18 mouse cellular contexts compared by ENCODE assay signal in genomic region chr6:54075419-54075818, GRCm38 (mm10). TPM values are rescaled to one million over a fixed set of nuclear protein-coding genes. Genes with fewer than 3 reads are reported as not detected.
DNase-seq lines count a peak whose midpoint lies in the region; ATAC-seq and TF ChIP-seq lines count a peak whose summit lies in the region.
"Had no signal": no experiment of that assay in that cellular context is flagged by ENCODE, and none has a peak within 500 bp of the region (broad histone marks: within the 10 kb centered on the region; RNA-seq: fewer than 3 reads in every experiment).

No protein-coding gene starts in this region.

- H3K9me3 ChIP-seq in hindbrain, embryonic 13.5 days = no peaks in the 10 kb centered on the region
- H3K9me3 ChIP-seq: embryonic facial prominence, embryonic 10.5 days; forebrain, embryonic 13.5 days; midbrain, embryonic 15.5 days; stomach, embryonic 15.5 days had no signal

- H3K79me3 ChIP-seq in C2C12 (ENCODE audit: low read depth) = no peaks in the 10 kb centered on the region

- H3K4me3 ChIP-seq in C2C12 (ENCODE audit: insufficient read depth, poor library complexity, severe bottlenecking) = no peak overlapping the region
- no peak overlapping the region for H3K4me3 ChIP-seq in macrophage (ENCODE audit: inconsistent target)
- H3K4me3 ChIP-seq in layer of hippocampus, adult 2 months = no peak overlapping the region
- no peak overlapping the region for H3K4me3 ChIP-seq in hindbrain, embryonic 13.5 days
- H3K4me3 ChIP-seq: embryonic facial prominence, embryonic 10.5 days; forebrain, embryonic 13.5 days; midbrain, embryonic 15.5 days; stomach, embryonic 15.5 days had no signal

- H3ac ChIP-seq in C2C12 (ENCODE audit: control insufficient read depth, insufficient read length, low read depth) = no peak overlapping the region

- no peak for TF ChIP-seq CTCF in C2C12 (IDR thresholded peaks at IDR 0.05; ENCODE audit: control insufficient read depth, insufficient read depth, insufficient read length)
- no peak for TF ChIP-seq CTCF in layer of hippocampus, adult 2 months (conservative IDR thresholded peaks at IDR 0.05)

- 54% methylated on average over 6 of the region's 6 CpGs for WGBS in macrophage (ENCODE audit: missing documents)
- 80% methylated on average over 6 of the region's 6 CpGs for WGBS in hindbrain, embryonic 13.5 days

- no peak for ATAC-seq in hindbrain, embryonic 13.5 days (ENCODE audit: low FRiP score)
- ATAC-seq in monocyte, adult 5-6 weeks (replicated peaks; ENCODE audit: insufficient number of reproducible peaks, low FRiP score, low TSS enrichment, poor library complexity, severe bottlenecking) = no peak
- ATAC-seq: forebrain, embryonic 13.5 days; midbrain, embryonic 15.5 days had no signal

- no peak overlapping the region for H3K4me2 ChIP-seq in hindbrain, embryonic 13.5 days
- H3K4me2 ChIP-seq: forebrain, embryonic 13.5 days; lung, embryonic 14.5 days; midbrain, embryonic 15.5 days; stomach, embryonic 15.5 days had no signal

- H3K79me2 ChIP-seq in C2C12 (ENCODE audit: control insufficient read depth, insufficient read depth) (no peaks in the 10 kb centered on the region), macrophage (ENCODE audit: inconsistent target) (no peaks in the 10 kb centered on the region)

- H3K27me3 ChIP-seq in C2C12 (ENCODE audit: control insufficient read depth, insufficient read depth, insufficient read length) = no peaks in the 10 kb centered on the region
- H3K27me3 ChIP-seq in hindbrain, embryonic 13.5 days = no peaks in the 10 kb centered on the region
- H3K27me3 ChIP-seq: forebrain, embryonic 13.5 days; midbrain, embryonic 15.5 days; stomach, embryonic 15.5 days had no signal

- H3K9ac ChIP-seq in hindbrain, embryonic 13.5 days = no peak overlapping the region
- H3K9ac ChIP-seq: forebrain, embryonic 13.5 days; lung, embryonic 14.5 days; midbrain, embryonic 15.5 days; stomach, embryonic 15.5 days had no signal

- DNase-seq in adrenal gland, postnatal 10 days = peak; percentile 29
- DNase-seq in cerebellum, adult 8-10 months = peak; percentile 65
- DNase-seq in layer of hippocampus, adult 2 months (ENCODE audit: low spot score in 2 of 2) = no peak
- DNase-seq: kidney, adult 8-10 months; left cerebral cortex, postnatal 4 days; lung, embryonic 14.5 days; lung, postnatal 4 days; spleen, adult 18-20 months; thymus, adult 2 months had no signal

- H3K36me3 ChIP-seq in C2C12 (ENCODE audit: control insufficient read depth, insufficient read depth) = no peaks in the 10 kb centered on the region
- H3K36me3 ChIP-seq in macrophage (ENCODE audit: inconsistent target) = no peaks in the 10 kb centered on the region
- no peaks in the 10 kb centered on the region for H3K36me3 ChIP-seq in hindbrain, embryonic 13.5 days
- H3K36me3 ChIP-seq: embryonic facial prominence, embryonic 10.5 days; G1E; midbrain, embryonic 15.5 days; stomach, embryonic 15.5 days had no signal

- peaks cover 27% of the 10 kb centered on the region for H3K4me1 ChIP-seq in hindbrain, embryonic 13.5 days (replicated peaks)
- H3K4me1 ChIP-seq: midbrain, embryonic 15.5 days had no signal

- H3K27ac ChIP-seq in macrophage = peak overlapping the region; percentile 8; the same call in 1 of the 2 replicates
- H3K27ac ChIP-seq in layer of hippocampus, adult 2 months = no peak overlapping the region
- H3K27ac ChIP-seq in hindbrain, embryonic 13.5 days = no peak overlapping the region
- H3K27ac ChIP-seq: embryonic facial prominence, embryonic 10.5 days; forebrain, embryonic 13.5 days; midbrain, embryonic 15.5 days; stomach, embryonic 15.5 days had no signal

TF ChIP-seq in C2C12, 6 proteins besides CTCF, POLR2A, EP300 and RAD21:
- TF ChIP-seq MYOG (IDR thresholded peaks at IDR 0.05; ENCODE audit: control insufficient read depth, extremely low read depth, insufficient read length) (no peak), USF1 (IDR thresholded peaks at IDR 0.05; ENCODE audit: low read depth) (peak; percentile 14), FOSL1 (IDR thresholded peaks at IDR 0.05; ENCODE audit: insufficient read depth, low read length, poor library complexity, severe bottlenecking) (no peak), CEBPB (IDR thresholded peaks at IDR 0.05; ENCODE audit: low read depth) (no peak)

RNA-seq across cellular contexts. Expression of gene Chn2, which starts 36.1 kb away (rescaled TPM):
- polyA plus RNA-seq in C2C12 (2012; fragmentation: generic; extraction: Trizol) (6.4 TPM), macrophage (2018) (9.8 to 17.5 TPM (median 16.8 TPM) in 3 replicates)
- total RNA-seq in adrenal gland, postnatal 10 days (2021) = 10 to 100 TPM in 1 of 2 experiments, 1 to 10 TPM in 1; 9.5 to 12.2 TPM
- total RNA-seq in macrophage (2018; cell fraction: chromatin; rRNA removed) = 10 to 100 TPM in 13 of 26 experiments, 1 to 10 TPM in 13; 2.6 to 27.5 (median 9.4) TPM
- 10 to 100 TPM in 13 of 26 experiments, 1 to 10 TPM in 13; 2.9 to 13.4 (median 8.2) TPM for total RNA-seq in macrophage (2018; cell fraction: cytosol; rRNA removed)
- 10 to 100 TPM in 12 of 26 experiments, 1 to 10 TPM in 14; 2.1 to 24.5 (median 7.6) TPM for total RNA-seq in macrophage (2018; cell fraction: nucleus; rRNA removed)
- 10 to 100 TPM; 16.0 to 19.7 TPM for total RNA-seq in layer of hippocampus, adult 2 months (2021)
- 29.6 and 31.5 TPM in 2 replicates for polyA plus RNA-seq in hindbrain, embryonic 13.5 days (2015; fragmentation: Nextera tagmentation; extraction: Ambion mirVana)
- 21.5 to 41.1 TPM (median 21.7 TPM) in 3 replicates for total RNA-seq in monocyte, adult 5-6 weeks (2017)
- polyA plus RNA-seq: G1E had no signal

Comparison
In these comparisons a context has a peak if more than half of its experiments do, and no peak if none do; other contexts are left out.
1. DNase-seq: peak in adrenal gland, postnatal 10 days (single experiment) and cerebellum, adult 8-10 months (single experiment); none in layer of hippocampus, adult 2 months (0 of 2).